Mouse (Mus musculus) G1E-ER4 (cell line): ENCODE results near the gene Gpr152. TPM values are rescaled to one million over a fixed set of nuclear protein-coding genes. Genes with fewer than 3 reads are reported as not detected.

Experiments used
- GATA1 ChIP-seq: IDR thresholded peaks from one replicate; pipeline ENCODE4 v1.8.0; 2012; ENCODE audit warnings: low read length, inconsistent platforms
- polyA plus RNA-seq: library from polyadenylated mRNA; stranded (reverse); fragments of >175 nt; gene quantifications from 2 replicates; pipeline ENCODE4 v1.2.3, GENCODE M21; 2012

Gpr152 gene
- polyA plus RNA-seq, 1 experiment: not detected

DNA sequence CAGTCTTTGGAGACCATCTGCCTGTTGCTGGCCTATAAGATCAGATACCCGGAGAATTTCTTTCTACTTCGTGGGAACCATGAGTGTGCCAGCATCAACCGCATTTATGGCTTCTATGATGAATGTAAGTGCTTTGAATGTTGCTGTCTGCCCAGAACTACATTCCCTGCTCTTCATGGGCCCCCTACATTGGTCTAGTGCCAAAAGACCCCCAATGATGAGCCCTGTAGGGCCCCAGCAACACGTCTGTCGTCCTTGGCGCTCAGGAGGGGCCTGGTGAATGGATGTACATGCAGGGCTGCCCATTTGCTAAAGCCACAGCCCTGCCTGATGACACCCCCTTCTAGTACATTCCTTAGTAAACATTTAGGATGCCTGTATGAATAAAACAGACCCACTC is 53.5 kb downstream of the Gpr152 start:
- no peak for TF ChIP-seq GATA1

GRCm38 (mm10) chr19:4194021-4194724 is 54.6 kb downstream of the Gpr152 start:
- no peak for TF ChIP-seq GATA1

DNA sequence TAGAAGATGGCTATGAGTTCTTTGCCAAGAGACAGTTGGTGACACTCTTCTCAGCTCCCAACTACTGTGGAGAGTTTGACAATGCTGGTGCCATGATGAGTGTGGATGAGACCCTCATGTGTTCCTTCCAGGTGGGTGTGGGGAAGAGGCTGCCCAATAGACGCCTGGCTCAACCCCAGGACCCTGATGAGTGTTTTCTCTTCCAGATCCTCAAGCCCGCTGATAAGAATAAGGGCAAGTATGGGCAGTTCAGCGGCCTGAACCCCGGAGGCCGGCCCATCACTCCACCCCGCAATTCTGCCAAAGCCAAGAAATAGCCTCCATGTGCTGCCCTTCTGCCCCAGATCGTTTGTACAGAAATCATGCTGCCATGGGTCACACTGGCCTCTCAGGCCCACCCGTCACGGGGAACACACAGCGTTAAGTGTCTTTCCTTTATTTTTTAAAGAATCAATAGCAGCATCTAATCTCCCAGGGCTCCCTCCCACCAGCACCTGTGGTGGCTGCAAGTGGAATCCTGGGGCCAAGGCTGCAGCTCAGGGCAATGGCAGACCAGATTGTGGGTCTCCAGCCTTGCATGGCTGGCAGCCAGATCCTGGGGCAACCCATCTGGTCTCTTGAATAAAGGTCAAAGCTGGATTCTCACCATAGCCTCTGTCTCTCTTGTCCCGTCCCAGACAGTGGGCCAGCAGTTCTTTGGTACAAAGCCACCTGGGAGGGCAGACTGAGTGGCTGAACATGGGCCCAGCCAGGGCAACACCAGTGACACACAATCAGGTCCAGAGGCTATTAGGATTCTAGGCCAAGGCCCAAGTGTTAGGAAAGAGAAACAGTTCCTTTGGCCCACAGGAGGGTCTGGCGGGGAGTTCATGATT is 55.4 kb downstream of the Gpr152 start:
- no peak for TF ChIP-seq GATA1

Other genes starting within 250 kb of the Gpr152 start
- 34.5 and 39.3 TPM in 2 replicates for gene Tcirg1, start 232.7 kb upstream of the Gpr152 start, polyA plus RNA-seq
- 41.9 and 220 TPM in 2 replicates for gene Ndufs8, start 227.0 kb upstream of the Gpr152 start, polyA plus RNA-seq
- gene Aldh3b1, start 210.0 kb upstream of the Gpr152 start, polyA plus RNA-seq: not detected in 2 replicates
- gene Unc93b1, start 204.6 kb upstream of the Gpr152 start, polyA plus RNA-seq: 0.11 TPM in 1 of 2 replicates, not detected in the other
- not detected in 2 replicates for gene Aldh3b3, start 181.1 kb upstream of the Gpr152 start, polyA plus RNA-seq
- gene Aldh3b2, start 167.5 kb upstream of the Gpr152 start, polyA plus RNA-seq: not detected in 2 replicates
- 5.4 and 7.1 TPM in 2 replicates for gene Acy3, start 153.2 kb upstream of the Gpr152 start, polyA plus RNA-seq
- gene Tbx10, start 147.0 kb upstream of the Gpr152 start, polyA plus RNA-seq: not detected in 2 replicates
- 26.3 and 32.2 TPM in 2 replicates for gene Nudt8, start 139.2 kb upstream of the Gpr152 start, polyA plus RNA-seq
- gene Gm49405, start 139.2 kb upstream of the Gpr152 start, polyA plus RNA-seq: 3.8 and 5.3 TPM in 2 replicates
- gene Doc2g, start 136.5 kb upstream of the Gpr152 start, polyA plus RNA-seq: 7.2 and 8.9 TPM in 2 replicates
- 378 and 401 TPM in 2 replicates for gene Ndufv1, start 127.0 kb upstream of the Gpr152 start, polyA plus RNA-seq
- 40.1 and 105 TPM in 2 replicates for gene Gstp1, start 101.8 kb upstream of the Gpr152 start, polyA plus RNA-seq
- gene Gstp2, start 93.8 kb upstream of the Gpr152 start, polyA plus RNA-seq: not detected in 2 replicates
- gene Gstp3, start 80.2 kb upstream of the Gpr152 start, polyA plus RNA-seq: 4.1 and 7.7 TPM in 2 replicates
- gene Cabp2, start 58.2 kb upstream of the Gpr152 start, polyA plus RNA-seq: not detected in 2 replicates
- 70.4 and 72.4 TPM in 2 replicates for gene Cdk2ap2, start 42.6 kb upstream of the Gpr152 start, polyA plus RNA-seq
- 36.1 and 36.7 TPM in 2 replicates for gene Pitpnm1, start 39.8 kb upstream of the Gpr152 start, polyA plus RNA-seq
- 99.6 and 105 TPM in 2 replicates for gene Aip, start 13.9 kb upstream of the Gpr152 start, polyA plus RNA-seq
- gene Cabp4, start 4.2 kb downstream of the Gpr152 start, polyA plus RNA-seq: 0.06 TPM in 1 of 2 replicates, not detected in the other
- 187 and 368 TPM in 2 replicates for gene Coro1b, start 8.8 kb downstream of the Gpr152 start, polyA plus RNA-seq
- 448 and 548 TPM in 2 replicates for gene Ptprcap, start 13.8 kb downstream of the Gpr152 start, polyA plus RNA-seq
- 92.1 and 99.4 TPM in 2 replicates for gene Rps6kb2, start 23.6 kb downstream of the Gpr152 start, polyA plus RNA-seq
- gene Carns1, start 35.7 kb downstream of the Gpr152 start, polyA plus RNA-seq: 0.39 and 0.46 TPM in 2 replicates
- gene Tbc1d10c, start 51.5 kb downstream of the Gpr152 start, polyA plus RNA-seq: 19.4 and 24.6 TPM in 2 replicates
- 609 and 669 TPM in 2 replicates for gene Ppp1ca, start 52.3 kb downstream of the Gpr152 start, polyA plus RNA-seq
- 28.7 and 31.6 TPM in 2 replicates for gene Rad9a, start 61.9 kb downstream of the Gpr152 start, polyA plus RNA-seq
- gene Clcf1, start 74.5 kb downstream of the Gpr152 start, polyA plus RNA-seq: not detected in 2 replicates
- gene AC109138.7, start 74.6 kb downstream of the Gpr152 start, polyA plus RNA-seq: 30.0 TPM in 1 of 2 replicates, not detected in the other
- 21.8 and 24.7 TPM in 2 replicates for gene Pold4, start 92.1 kb downstream of the Gpr152 start, polyA plus RNA-seq
- gene Ssh3, start 129.4 kb downstream of the Gpr152 start, polyA plus RNA-seq: 0.25 and 0.39 TPM in 2 replicates
- 0.44 and 0.46 TPM in 2 replicates for gene Ankrd13d, start 143.3 kb downstream of the Gpr152 start, polyA plus RNA-seq
- gene Grk2, start 166.4 kb downstream of the Gpr152 start, polyA plus RNA-seq: 231 and 290 TPM in 2 replicates